Mouse (Mus musculus) colon, adult 2 months (tissue): Measurements from ENCODE around the gene Mpst. TPM values are rescaled to one million over a fixed set of nuclear protein-coding genes. Genes with fewer than 3 reads are reported as not detected.

Experiments used
- polyA plus RNA-seq: library from polyadenylated mRNA; depleted of rRNA; stranded (reverse); fragments of >200 nt; gene quantifications from 2 replicates; pipeline ENCODE4 v1.2.3, GENCODE M21; 2012; rRNA removed

The Mpst gene
- 522 and 598 TPM in 2 replicates for polyA plus RNA-seq

GRCm38 (mm10) chr15:78406293-78406934 lies at the start of gene Mpst:
Mpst (plus strand) TSS chr15:78406416.

GRCm38 (mm10) chr15:78395478-78395962 lies 10.7 kb upstream of the Mpst start, which contains the start of gene Tex33:
Tex33 (minus strand) TSS chr15:78395912.

GRCm38 (mm10) chr15:78405517-78406211 lies 552 bp upstream of the Mpst start, which contains the start of gene Tst:
Tst (minus strand) TSS chr15:78405907.

GRCm38 (mm10) chr15:78428391-78429138 lies 22.3 kb downstream of the Mpst start, which contains the start of gene Kctd17:
Kctd17 (plus strand) TSS chr15:78428564.

Other genes with a start within 250 kb of the Mpst start
- gene Ift27, start 232.3 kb upstream of the Mpst start, polyA plus RNA-seq: 32.4 and 42.4 TPM in 2 replicates
- gene Pvalb, start 200.0 kb upstream of the Mpst start, polyA plus RNA-seq: not detected in 2 replicates
- gene Ncf4, start 161.6 kb upstream of the Mpst start, polyA plus RNA-seq: 8.7 and 9.7 TPM in 2 replicates
- gene Csf2rb2, start 100.7 kb upstream of the Mpst start, polyA plus RNA-seq: 3.2 and 3.4 TPM in 2 replicates
- 6.3 and 6.5 TPM in 2 replicates for gene Csf2rb, start 80.7 kb upstream of the Mpst start, polyA plus RNA-seq
- gene Tex33, start 10.5 kb upstream of the Mpst start, polyA plus RNA-seq: not detected in 2 replicates
- gene Tst, start 509 bp upstream of the Mpst start, polyA plus RNA-seq: 317 and 398 TPM in 2 replicates
- gene Kctd17, start 22.1 kb downstream of the Mpst start, polyA plus RNA-seq: 203 and 318 TPM in 2 replicates
- 0.12 and 0.14 TPM in 2 replicates for gene Tmprss6, start 62.2 kb downstream of the Mpst start, polyA plus RNA-seq
- gene Il2rb, start 88.9 kb downstream of the Mpst start, polyA plus RNA-seq: 3.0 and 5.5 TPM in 2 replicates
- 58.7 and 70.4 TPM in 2 replicates for gene C1qtnf6, start 125.0 kb downstream of the Mpst start, polyA plus RNA-seq
- gene Sstr3, start 138.3 kb downstream of the Mpst start, polyA plus RNA-seq: 0.73 and 1.5 TPM in 2 replicates
- 87.5 and 100 TPM in 2 replicates for gene Rac2, start 166.4 kb downstream of the Mpst start, polyA plus RNA-seq
- 15.9 and 17.1 TPM in 2 replicates for gene Cyth4, start 190.6 kb downstream of the Mpst start, polyA plus RNA-seq